Mouse (Mus musculus) kidney, postnatal 36 days (tissue): ENCODE data around the gene Rora.

Experiments used
- DNase-seq, 2 experiments: peaks; one replicate each; pipeline ENCODE4 v3.0.0; 2021 to 2022; ENCODE audit warnings: mixed read lengths in 2 of 2

Rora gene

DNA sequence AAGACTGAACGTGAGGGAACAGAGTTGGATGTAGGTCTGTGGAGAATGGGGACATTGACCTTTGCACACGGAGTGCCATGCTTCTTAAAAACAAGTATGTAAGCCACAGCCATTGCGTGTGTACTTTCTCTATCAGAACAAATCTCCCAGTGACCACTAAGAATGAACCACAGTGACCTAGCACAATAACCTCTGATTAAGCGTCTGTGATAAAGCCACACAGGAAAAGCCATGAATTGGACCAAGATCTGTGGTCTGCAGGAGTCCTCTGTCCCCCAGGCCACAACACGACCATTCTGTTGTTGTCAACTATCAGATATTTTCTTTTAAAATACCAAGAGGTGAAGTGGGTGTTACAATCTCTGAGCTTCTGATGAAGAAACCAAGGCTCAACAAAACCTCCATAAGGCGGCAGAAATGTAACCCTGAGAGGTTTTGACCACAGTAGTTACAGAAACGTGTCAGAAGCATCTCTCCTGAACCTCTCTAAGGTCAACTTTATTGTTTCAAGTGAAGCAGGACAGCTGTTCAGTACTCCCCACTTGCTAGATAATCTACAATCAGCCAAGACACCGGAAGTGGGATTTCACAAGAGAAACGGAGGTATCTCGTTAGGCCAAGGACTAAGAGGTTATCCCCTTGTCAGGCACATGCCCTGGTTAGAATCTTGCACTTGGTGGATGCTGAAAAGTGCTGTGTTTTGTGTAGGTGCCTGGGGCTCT lies 666.5 kb downstream of the Rora start:
- DNase-seq = no peak

DNA sequence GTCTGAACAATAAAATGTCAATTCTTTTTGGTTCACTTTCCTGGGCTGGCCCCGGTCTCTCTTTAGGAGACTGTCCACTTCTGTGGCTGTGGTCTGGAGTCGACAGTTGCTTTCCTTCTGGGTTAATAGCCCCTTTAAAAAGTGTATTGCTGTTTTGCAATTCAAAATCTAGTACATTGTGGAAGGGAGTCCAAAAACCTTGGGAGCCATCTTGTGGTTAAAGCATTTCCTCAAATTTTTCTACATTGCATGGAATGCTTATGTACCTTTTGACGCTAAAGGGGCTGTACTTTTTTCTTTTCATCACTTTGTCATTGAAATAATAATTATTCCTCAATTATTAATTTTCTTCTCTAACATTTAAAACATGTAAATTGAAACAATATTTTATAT lies 667.0 kb downstream of the Rora start:
- no peak for DNase-seq

DNA sequence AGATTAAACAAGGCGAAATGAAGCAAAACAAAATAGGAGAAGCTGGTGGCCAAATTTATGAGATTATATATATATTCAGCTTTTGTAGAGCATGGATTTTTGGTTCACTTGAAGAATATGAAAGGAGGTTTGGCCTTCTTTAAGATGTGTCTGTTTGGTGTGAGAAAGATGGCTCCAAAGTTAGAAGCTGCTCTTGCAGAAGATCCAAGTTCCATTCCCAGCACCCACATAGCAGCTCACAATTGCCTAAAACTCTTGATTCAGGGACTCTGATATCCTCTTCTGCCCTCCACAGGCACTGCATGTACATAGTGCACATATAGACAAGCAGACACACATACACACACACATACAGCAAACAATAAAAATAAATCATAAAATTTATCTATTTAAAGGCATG lies 668.4 kb downstream of the Rora start:
- DNase-seq = no peak

DNA sequence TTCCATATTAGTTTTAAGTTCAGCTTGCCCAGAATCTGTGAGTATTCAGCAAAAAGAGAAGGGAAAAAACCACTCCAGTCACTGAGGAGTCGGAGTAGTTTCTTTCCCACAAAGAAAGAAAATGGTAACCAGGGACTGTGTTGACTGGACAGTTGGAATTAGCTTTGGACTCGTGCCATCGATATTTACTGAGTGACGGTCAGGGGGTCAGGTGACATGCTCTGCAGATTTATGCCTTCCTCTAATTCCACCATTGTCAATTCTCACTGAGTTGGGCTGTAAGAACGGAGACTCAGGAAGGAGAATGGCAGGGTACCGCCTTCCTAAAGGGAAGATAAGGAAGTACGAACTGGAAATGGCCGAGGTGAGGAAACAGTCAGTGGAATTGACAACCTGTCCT lies 670.2 kb downstream of the Rora start:
- DNase-seq = peak; percentile 44 to 64

DNA sequence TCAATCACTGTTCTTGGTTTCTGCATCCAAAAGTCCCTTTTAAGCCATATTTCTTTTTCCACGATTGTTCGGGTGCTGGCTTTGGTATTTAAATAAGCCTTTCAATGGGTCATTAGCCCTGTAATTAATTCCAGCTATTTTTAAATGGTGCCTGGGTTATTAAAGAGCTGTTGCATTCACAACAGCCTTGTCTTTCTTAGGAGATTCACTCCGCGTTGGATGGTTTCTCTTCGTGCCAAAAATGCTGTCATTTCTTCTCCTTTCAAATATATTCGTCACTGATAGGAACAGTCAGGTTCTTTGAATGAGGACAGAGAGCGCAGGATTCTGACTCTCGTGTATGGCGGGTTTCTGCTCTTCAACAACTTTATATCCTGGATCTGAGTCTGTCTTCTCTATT lies 673.5 kb downstream of the Rora start:
- DNase-seq = no peak

DNA sequence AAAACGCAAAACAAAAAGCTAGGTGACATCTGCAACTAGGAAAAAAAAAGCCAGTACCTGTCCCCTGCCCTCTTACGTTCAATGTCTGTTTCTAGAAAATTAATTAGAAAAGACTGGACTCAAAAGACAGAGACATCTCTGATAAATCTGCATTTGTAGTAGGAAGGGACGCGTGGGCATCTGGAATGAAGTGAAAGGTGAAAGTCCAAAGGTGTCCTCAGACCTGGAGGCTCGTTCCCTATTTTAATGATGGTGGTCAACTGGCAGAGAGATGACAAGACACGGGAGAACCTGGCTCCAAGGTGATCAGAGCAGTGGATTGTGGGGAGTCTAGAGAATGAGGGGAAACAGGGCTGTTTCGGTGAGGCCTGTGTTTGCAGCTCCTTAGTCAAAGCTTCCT lies 674.0 kb downstream of the Rora start:
- DNase-seq = peak; percentile 26 to 59

DNA sequence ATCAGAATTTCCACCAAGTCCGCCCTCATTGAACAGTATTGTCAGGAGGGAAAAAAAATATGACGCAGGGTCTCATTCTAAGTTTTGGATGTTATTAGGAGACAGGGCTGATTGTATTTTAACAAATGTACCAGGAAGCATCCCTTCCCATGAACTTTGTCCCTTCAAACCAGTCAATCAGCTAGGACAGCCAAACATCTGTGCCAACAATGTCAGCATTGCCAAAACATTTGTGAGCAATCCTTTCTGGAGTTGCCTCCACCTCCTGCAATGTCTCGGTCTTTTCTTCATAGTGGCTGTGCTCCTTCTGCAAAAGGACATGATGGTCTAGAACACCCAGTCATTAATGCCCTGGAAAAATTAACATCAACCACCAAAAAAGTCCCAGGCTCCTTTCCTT lies 678.2 kb downstream of the Rora start:
- DNase-seq = peak; percentile 63 to 87

DNA sequence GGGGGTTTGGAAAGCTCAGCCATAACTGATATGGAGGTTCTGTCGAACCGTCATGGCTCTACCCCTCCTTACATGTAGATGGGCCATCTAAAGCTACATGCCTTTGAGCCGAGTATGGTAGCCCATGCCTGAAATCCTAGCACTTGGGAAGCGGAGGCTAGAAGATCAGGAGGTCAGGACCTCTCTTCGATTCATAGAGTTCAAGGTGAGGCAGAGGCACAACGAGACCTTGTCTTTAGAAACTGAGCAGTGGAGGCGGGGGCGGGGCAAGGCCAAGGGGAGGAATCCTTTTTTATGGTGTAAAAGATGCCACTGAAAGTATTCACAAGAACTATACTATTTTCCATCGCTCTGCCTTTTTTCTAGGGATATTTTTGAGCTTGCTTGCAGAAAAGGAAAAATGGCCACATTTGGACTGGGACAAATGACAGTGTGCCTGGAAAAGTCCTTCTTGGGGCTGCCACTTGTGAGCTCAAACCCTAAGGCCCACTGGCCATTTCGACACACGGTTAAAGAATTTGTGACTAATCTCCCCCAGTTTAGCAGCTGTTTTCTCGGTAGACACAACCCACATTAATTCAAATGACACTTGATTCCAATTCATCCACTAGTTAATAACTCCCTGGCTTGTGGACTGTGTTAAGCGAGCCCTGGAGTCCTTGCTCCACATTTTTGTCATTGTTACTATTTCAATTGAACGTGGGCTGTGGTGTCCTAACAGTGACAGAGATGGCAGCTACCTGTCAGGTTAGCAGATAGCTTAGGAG lies 679.4 kb downstream of the Rora start:
- no peak for DNase-seq

DNA sequence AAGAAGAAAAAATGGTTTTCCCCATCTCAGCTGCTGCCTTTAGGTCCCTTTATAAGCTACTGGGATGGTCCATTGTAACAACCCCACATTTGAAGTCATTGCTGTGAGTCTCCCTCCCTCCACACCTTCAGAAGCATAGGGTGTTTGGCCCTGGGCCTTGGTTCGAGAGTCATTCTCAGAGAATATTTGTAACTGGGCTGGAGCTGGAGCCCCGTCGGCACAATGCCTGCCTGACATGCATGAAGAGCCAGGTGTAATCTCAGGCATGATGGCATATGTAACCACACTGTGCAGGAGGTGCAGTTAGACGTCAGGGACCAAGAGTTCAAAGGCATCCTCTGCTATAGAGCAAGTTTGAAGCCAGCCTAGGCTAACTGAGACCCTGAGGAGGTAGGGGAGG lies 680.1 kb downstream of the Rora start:
- DNase-seq = peak; percentile 30 to 31

DNA sequence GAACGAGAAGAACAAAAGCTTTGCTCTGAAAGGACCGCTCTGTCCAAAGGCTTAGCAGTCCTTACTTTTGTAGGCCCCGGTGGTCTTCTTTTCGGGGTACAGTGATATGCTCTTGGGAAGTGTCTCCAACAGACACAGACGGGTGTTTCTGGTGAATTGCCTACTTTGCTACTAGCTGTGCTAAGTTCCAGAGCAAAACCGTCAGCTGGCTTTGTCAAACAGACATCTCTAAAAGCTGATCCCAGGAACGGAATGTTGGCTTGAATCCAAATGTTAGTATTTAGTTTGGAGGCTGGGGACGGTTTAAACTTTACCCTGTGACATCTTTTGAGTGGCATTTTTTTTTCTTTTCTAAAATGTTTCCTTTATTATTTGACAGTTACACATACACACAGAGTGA lies 680.5 kb downstream of the Rora start:
- DNase-seq = peak; percentile 44 to 77

DNA sequence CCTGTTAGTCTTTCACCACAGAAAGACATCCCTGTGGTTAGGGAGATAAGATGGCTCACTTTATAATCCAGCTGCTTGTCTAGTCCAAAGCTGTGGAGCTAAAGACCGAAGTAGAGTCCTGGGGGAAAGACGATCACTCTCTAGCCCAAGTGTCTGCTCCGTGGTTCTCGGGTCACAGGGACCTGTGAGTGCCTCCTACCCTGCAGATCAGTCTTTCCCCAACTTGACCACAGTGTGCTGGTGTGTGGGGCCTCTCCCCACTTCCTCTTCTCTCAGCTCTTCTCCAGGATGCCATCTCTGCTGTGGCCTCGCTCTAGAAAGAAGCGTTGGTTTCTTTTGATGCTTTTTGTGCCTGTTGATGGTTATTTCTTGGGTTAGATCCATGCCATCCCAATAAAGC lies 682.5 kb downstream of the Rora start:
- no peak for DNase-seq

DNA sequence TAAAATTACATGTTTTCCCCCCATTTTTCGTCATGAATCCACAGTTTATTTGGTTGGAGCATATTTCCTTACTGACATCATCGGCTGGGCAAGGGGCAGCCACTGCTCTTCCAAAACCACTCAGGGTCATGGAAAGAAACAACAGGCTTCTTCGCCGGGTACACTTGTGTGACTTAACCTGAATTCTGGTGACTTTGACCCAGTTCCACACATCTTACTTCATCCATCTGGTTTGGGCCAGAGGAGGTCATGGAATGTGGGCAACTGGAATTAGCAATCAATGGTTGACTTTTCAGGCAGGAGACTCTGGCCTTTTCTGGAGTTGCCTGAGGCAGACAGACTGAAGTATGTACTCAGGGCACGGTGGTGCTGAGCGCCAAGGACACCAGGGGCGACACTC lies 685.6 kb downstream of the Rora start:
- peak; percentile 55 to 83 for DNase-seq

DNA sequence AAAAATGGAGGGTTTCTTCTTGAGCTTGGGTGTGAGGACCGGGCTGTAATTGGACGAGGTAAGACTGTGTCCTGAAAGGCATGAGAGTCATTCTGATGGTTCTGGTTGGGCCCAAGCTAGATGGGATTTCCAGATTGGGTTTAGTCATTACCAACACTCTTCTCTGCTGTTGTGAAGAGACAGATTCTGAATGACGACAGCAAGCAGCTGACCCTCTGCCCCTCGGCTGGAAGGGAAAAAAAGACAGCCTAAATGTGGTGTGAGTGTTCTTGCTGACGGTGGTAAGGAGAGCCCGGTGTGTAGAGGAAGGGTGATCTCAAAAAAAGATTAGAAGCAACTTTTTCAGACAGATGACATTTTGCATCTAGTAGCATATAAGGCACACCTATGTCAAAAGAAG lies 686.2 kb downstream of the Rora start:
- no peak for DNase-seq

DNA sequence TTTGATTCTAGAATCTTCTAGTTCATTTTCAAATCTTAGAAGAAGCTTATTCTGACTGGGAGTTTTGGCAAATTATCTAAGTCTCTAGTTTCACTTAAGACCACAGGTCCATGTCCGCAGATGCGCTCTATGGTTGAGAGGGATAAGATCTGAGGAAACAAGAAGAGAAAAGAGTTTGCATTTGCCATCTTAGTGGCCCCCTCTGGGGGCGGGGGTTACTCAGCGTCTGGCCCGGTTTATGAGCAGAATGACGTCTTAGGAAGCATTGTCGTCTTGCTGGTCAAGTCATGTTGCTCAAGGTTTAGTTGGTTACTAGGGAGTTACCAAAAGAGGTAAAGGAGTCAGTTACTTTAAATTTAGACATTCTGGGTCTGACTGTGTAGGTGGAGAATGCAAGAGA lies 686.8 kb downstream of the Rora start:
- DNase-seq = no peak

DNA sequence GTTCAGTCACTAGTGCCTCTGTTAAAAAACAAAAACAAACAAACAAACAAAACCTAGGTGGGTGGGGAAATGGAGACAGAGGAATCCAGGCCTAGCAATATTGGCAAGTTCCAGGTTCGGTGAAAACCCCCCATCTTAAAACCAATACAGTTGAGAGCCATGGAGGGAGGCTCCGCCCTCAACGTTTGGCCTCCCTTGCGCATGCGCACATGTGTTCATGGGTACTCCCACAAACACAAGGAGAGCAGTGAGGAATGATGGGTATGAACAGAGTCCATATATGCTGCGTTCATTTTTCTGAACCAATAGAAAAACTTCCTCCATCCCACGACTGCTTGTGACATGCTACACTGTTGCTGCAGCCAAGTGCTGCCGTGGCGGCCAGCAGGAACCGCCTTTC lies 690.3 kb downstream of the Rora start:
- no peak for DNase-seq

DNA sequence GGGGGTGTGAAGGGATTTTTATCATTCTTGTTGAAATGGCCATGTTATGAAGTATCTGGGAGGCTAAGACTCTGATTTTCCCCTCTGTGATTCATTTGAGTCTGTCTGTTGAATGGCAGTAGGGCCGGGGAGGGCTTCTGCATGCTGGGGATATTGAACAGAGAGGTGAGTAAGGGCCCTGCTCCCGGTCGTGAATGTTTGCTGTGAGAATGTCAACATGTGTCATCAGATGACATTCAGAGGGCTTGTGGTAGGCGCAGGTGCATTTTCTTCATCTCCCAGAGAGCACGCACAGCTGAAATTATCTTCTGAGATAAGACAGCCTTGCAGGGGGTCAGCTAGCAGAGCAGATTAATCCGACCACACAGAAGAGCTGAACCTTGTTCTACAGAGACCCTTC lies 692.0 kb downstream of the Rora start:
- no peak for DNase-seq

DNA sequence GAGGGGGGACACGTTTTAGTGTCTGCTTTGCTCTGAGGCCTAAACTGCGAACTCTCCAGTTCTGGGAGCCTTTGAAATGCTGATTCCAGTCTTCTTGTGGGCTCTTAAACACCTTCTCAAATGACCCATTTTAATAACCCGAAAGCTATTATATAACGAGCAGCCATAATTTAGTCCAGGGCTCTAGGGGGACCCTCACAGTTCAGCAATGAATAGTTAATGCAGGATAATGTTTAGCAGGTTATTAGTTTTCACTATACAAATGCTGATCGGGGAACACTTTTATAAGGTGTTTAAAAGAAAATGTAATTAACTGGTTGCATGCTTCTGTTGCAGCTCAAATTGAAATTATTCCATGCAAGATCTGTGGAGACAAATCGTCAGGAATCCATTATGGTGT lies 694.2 kb downstream of the Rora start:
- no peak for DNase-seq

DNA sequence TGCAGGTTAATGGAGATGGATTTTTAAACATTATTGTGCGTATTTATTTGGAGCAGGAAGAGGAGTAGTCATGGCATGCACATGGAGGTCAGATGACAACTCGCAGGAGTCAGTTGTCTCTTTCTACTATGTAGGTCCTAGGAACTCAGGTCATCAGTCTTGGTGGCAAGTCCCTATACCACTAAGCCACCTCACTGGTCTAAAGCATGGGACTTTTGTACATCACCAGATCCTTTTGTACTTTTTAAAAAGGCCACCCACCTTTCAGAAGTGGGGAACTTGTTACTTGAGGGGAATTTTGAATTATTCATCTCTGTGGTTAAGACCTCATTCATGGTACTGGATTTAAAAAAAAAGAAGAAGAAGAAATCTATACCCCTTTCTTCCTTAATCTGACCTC lies 696.0 kb downstream of the Rora start:
- DNase-seq = no peak

DNA sequence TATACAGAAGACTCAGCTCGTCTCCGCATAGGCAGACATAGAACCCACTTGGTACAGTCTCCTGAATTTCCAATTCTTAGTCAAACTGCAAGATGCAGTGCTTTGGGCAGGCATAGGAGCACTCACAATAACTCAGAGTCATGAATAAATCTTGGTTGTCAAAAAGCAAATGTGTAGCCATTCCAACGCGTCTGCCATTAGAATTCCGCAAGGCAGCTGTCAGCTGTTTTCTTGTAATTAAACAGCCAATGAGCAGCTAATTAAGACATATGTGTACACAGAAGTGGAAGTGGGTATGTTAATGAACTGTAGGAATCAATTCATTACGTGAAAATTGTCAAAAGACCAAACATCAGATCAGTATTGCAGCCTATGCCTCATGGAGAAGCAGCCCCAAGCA lies 700.6 kb downstream of the Rora start:
- DNase-seq = no peak

DNA sequence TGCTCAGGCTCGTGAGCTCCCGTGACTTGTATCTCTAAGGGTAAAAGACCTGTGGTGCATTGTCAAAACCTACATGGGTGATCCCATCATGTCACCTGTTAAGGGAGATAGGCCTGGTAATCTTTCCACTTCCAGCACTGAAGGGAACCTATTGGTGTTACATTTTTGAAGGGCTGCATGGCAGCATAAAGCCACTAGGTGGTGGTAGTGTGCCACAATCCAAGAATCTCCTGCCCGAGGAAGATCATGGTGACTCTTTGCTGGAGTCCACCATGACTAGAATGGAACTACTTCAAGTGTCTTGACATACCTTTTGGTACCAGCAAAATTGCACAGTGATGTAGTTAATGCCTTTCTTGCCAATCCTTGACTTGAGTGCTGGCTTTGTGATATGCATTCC lies 704.2 kb downstream of the Rora start:
- peak; percentile 55 to 70 for DNase-seq

DNA sequence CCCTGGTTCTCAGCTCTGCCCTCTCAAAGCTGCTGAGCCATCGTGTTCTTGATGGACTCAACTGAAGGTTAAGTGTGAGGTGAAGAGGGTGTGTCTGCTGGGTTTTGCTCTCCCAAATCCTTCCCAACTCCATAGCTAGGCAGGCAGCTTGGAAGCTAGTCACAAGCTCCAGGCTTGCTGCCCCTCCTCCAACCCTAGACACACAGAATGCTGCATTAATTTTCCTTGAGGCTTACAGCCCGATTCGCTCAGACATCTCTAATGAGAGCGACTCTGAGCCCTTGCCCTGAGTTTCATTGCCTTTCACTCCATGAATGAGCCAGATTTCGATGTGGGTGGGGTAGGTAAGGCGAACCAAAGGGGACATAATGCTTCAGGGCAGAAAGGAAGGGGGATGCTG lies 705.2 kb downstream of the Rora start:
- no peak for DNase-seq

DNA sequence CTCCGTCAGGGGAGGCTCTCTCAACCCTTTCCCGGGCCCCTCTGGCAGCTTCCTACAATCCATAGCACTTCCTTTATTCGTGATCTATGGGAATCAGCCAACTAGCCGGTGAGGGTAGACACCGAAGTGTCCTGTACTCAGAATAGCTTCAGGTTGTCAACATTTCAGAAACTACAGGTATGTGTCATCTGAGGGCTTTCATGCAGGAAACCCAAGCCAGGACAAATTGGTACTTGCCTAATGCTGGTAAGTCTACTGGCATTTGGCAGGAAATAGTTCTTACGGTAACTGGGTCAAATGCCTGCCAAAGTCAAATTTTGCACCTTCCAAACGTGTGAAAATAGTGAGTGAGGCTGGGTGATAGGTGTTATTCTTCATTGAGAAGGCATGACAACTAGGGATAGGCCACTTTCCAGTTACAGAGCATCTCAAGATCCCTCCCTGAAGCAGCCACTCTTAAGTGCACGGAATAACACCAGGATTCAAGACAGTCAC lies 708.4 kb downstream of the Rora start:
- DNase-seq = no peak

DNA sequence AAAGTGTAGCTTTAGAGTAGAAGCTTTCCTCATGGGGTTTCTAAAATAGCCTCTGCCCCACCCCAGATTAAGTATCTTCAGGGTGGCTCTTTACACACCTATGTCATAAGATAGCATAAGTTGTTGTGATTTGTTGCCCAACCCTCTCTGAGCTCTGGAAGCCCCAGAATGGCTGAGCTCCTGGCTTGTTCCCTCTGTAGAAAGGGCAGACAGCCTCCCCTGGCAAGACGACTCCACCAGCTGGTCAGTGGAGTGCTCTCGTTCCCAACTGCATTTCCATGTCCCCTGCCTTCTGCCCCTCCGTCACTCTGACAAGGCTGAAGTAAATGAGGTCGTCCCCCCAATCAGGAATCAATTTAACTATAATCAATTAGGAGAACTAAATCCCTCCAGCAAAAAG lies 709.2 kb downstream of the Rora start:
- DNase-seq = no peak

DNA sequence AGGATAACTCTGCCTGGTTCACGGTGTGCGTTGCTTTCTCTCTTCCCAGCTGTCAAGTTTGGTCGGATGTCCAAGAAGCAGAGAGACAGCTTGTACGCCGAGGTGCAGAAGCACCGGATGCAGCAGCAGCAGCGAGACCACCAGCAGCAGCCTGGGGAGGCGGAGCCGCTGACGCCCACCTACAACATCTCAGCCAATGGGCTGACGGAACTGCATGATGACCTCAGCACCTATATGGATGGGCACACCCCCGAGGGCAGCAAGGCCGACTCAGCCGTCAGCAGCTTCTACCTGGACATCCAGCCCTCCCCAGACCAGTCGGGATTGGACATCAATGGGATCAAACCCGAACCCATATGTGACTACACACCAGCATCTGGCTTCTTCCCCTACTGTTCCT lies 710.5 kb downstream of the Rora start:
- no peak for DNase-seq

DNA sequence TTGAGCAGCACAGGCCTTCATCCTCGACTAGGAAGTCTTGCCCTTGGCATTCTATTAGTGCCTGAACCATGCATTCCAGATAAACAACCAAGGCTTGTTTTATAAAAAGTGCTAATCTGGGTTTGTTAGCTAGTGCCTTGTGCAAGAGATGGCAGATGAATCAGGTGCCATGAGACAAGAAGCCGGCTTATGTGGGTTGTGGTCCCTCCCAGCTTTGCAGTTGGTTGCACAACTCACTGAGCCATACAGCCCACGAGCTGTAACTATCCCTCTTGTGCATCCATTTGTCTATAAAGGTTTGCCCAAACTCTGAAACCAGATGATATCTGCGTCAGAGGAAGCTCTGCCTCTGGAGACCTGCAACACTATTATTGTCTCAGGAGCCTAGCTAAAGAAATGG lies 713.5 kb downstream of the Rora start:
- no peak for DNase-seq
